Mouse (Mus musculus): ENCODE results near the gene Dop1b. TPM values are rescaled to one million over a fixed set of nuclear protein-coding genes. Genes with fewer than 3 reads are reported as not detected.

The Dop1b gene
- total RNA-seq, 2 experiments from 2014 or later, result 94.6 to 97.1 TPM

GRCm38 (mm10) chr16:93712189-93712885, 633 bp downstream of the Dop1b start:
- no peak for DNase-seq
- intact Hi-C loops (cut with DNase I), result no loop called here

- intact Hi-C loops (cut with DNase I), result no loop called here
- DNase-seq, result no peak
Observed at GRCm38 (mm10) chr16:93712966-93713365, 1.3 kb downstream of the Dop1b start.

- no peak for DNase-seq
- intact Hi-C loops (cut with DNase I), result no loop called here
Observed at GRCm38 (mm10) chr16:93714426-93714825, 2.7 kb downstream of the Dop1b start.

GRCm38 (mm10) chr16:93715826-93716225, 4.1 kb downstream of the Dop1b start:
- no peak for DNase-seq
- intact Hi-C loops (cut with DNase I), result no loop called here

GRCm38 (mm10) chr16:93717299-93717703, 5.6 kb downstream of the Dop1b start:
- DNase-seq, result peak; percentile 95
- intact Hi-C loops (cut with DNase I), result no loop called here

- intact Hi-C loops (cut with DNase I), result no loop called here
- no peak for DNase-seq
Observed at GRCm38 (mm10) chr16:93721771-93722170, 10.1 kb downstream of the Dop1b start.

GRCm38 (mm10) chr16:93722476-93722875, 10.8 kb downstream of the Dop1b start:
- DNase-seq, result no peak
- intact Hi-C loops (cut with DNase I), result no loop called here

GRCm38 (mm10) chr16:93725417-93726144, 13.9 kb downstream of the Dop1b start:
- no peak for DNase-seq

GRCm38 (mm10) chr16:93726186-93726585, 14.5 kb downstream of the Dop1b start:
- DNase-seq, result no peak
- intact Hi-C loops (cut with DNase I), result no loop called here

More at GRCm38 (mm10) chr16:93725417-93726144, 13.9 kb downstream of the Dop1b start:
- intact Hi-C loops (cut with DNase I), result no loop called here

GRCm38 (mm10) chr16:93728676-93729075, 17.0 kb downstream of the Dop1b start:
- intact Hi-C loops (cut with DNase I), result no loop called here
- no peak for DNase-seq

- DNase-seq, result peak; percentile 55
- intact Hi-C loops (cut with DNase I), result no loop called here
Observed at GRCm38 (mm10) chr16:93729801-93730721, 18.4 kb downstream of the Dop1b start.

GRCm38 (mm10) chr16:93731310-93731709, 19.6 kb downstream of the Dop1b start:
- intact Hi-C loops (cut with DNase I), result no loop called here
- no peak for DNase-seq

- DNase-seq, result no peak
- intact Hi-C loops (cut with DNase I), result no loop called here
Observed at GRCm38 (mm10) chr16:93732875-93733569, 21.3 kb downstream of the Dop1b start.

- DNase-seq, result peak; percentile 22
- intact Hi-C loops (cut with DNase I), result no loop called here
Observed at GRCm38 (mm10) chr16:93739251-93739650, 27.5 kb downstream of the Dop1b start.

- DNase-seq, result no peak
- intact Hi-C loops (cut with DNase I), result no loop called here
Observed at GRCm38 (mm10) chr16:93742903-93743302, 31.2 kb downstream of the Dop1b start.

GRCm38 (mm10) chr16:93744049-93744490, 32.4 kb downstream of the Dop1b start:
- no peak for DNase-seq
- intact Hi-C loops (cut with DNase I), result no loop called here

GRCm38 (mm10) chr16:93744804-93745340, 33.2 kb downstream of the Dop1b start:
- no peak for DNase-seq
- intact Hi-C loops (cut with DNase I), result no loop called here

GRCm38 (mm10) chr16:93746397-93746796, 34.7 kb downstream of the Dop1b start:
- intact Hi-C loops (cut with DNase I), result no loop called here
- no peak for DNase-seq

GRCm38 (mm10) chr16:93746957-93747356, 35.3 kb downstream of the Dop1b start:
- DNase-seq, result peak; percentile 37
- intact Hi-C loops (cut with DNase I), result no loop called here

- DNase-seq, result no peak
- intact Hi-C loops (cut with DNase I), result no loop called here
Observed at GRCm38 (mm10) chr16:93747421-93747820, 35.7 kb downstream of the Dop1b start.

Measured in left cerebral cortex, postnatal 4 days (tissue).